25 mouse cellular contexts compared by ENCODE assay signal in genomic region chr6:147704297-147704696, GRCm38 (mm10).
"Had no signal": no experiment of that assay in that cellular context is flagged by ENCODE, and none has a peak within 500 bp of the region (broad histone marks: within the 10 kb centered on the region; RNA-seq: fewer than 3 reads in every experiment).

No protein-coding gene starts in this region.

- H3K27me3 ChIP-seq: heart, embryonic 12.5 days; hindbrain, embryonic 13.5 days; hindbrain, embryonic 15.5 days; limb, embryonic 13.5 days; limb, embryonic 15.5 days; liver, embryonic 12.5 days had no signal

- ATAC-seq: hindbrain, postnatal 0 days; intestine, embryonic 16.5 days; liver, embryonic 12.5 days had no signal

- H3K4me1 ChIP-seq: heart, embryonic 12.5 days; hindbrain, embryonic 13.5 days; hindbrain, embryonic 15.5 days; limb, embryonic 13.5 days; limb, embryonic 15.5 days; liver, embryonic 12.5 days had no signal

- H3K4me2 ChIP-seq: heart, embryonic 12.5 days; hindbrain, embryonic 13.5 days; hindbrain, embryonic 15.5 days; limb, embryonic 13.5 days; limb, embryonic 15.5 days; liver, embryonic 12.5 days had no signal

- DNase-seq: gastrocnemius, adult 2 months; gastrocnemius, postnatal 10 days; gastrocnemius, postnatal 25 days; heart, adult 18-20 months; heart, postnatal 14 days; heart, postnatal 36 days; kidney, adult 11 months; kidney, adult 2 months; kidney, adult 9 months; kidney, postnatal 10 days; kidney, postnatal 25 days; kidney, postnatal 4 days; layer of hippocampus, postnatal 36 days; left cerebral cortex, postnatal 4 days had no signal

- H3K9me3 ChIP-seq: heart, embryonic 10.5 days; heart, embryonic 12.5 days; hindbrain, embryonic 13.5 days; hindbrain, embryonic 15.5 days; limb, embryonic 13.5 days; limb, embryonic 15.5 days; liver, embryonic 12.5 days had no signal

- H3K4me3 ChIP-seq: gastrocnemius, adult 2 months; heart, embryonic 10.5 days; heart, embryonic 12.5 days; hindbrain, embryonic 13.5 days; hindbrain, embryonic 15.5 days; layer of hippocampus, adult 2 months; limb, embryonic 13.5 days; limb, embryonic 15.5 days; liver, embryonic 12.5 days had no signal

- H3K36me3 ChIP-seq: heart, embryonic 10.5 days; heart, embryonic 12.5 days; hindbrain, embryonic 13.5 days; hindbrain, embryonic 15.5 days; limb, embryonic 13.5 days; limb, embryonic 15.5 days; liver, embryonic 12.5 days had no signal

- H3K27ac ChIP-seq: gastrocnemius, adult 2 months; heart, embryonic 10.5 days; hindbrain, embryonic 13.5 days; hindbrain, embryonic 15.5 days; hindbrain, postnatal 0 days; layer of hippocampus, adult 2 months; limb, embryonic 13.5 days; limb, embryonic 15.5 days; liver, embryonic 12.5 days; liver, embryonic 14.5 days had no signal

- H3K9ac ChIP-seq: heart, embryonic 12.5 days; hindbrain, embryonic 13.5 days; hindbrain, embryonic 15.5 days; limb, embryonic 13.5 days; limb, embryonic 15.5 days; liver, embryonic 12.5 days; liver, embryonic 14.5 days had no signal
